Mouse (Mus musculus) hindbrain, embryonic 15.5 days (tissue): ENCODE measurements around the gene Apom. TPM values are rescaled to one million over a fixed set of nuclear protein-coding genes. Genes with fewer than 3 reads are reported as not detected.
"Not testable (repeated sequence)": the region's sequence is repeated elsewhere in the genome, so short reads cannot be mapped to it uniquely, and the experiment has no call there.

Source experiments
- ATAC-seq: fragments of 200-750 bp; cut with Nextera tagmentation; 2 replicates; pipeline ENCODE4 v1.8.0; 2017; ENCODE audit warnings: low read depth, moderate number of reproducible peaks, moderate TSS enrichment; ENCODE audit not compliant: low FRiP score
- H3K27ac ChIP-seq: fragments of 300-500 bp; sonication (generic); replicated peaks from 2 replicates; pipeline ENCODE4 v1.5.1; 2015; ENCODE audit warnings: mild to moderate bottlenecking, inconsistent platforms
- H3K27me3 ChIP-seq: fragments of 300-500 bp; sonication (generic); 2 replicates; pipeline ENCODE4 v1.6.1; 2015; ENCODE audit warnings: control low read depth, inconsistent platforms
- H3K36me3 ChIP-seq: fragments of 300-500 bp; sonication (generic); 2 replicates; pipeline ENCODE4 v1.6.1; 2015; ENCODE audit warnings: control low read depth, inconsistent platforms
- H3K4me1 ChIP-seq: fragments of 300-500 bp; sonication (generic); replicated peaks from 2 replicates; pipeline ENCODE4 v1.6.1; 2015; ENCODE audit warnings: control low read depth, inconsistent platforms
- H3K4me2 ChIP-seq: fragments of 300-500 bp; sonication (generic); 2 replicates; pipeline ENCODE4 v1.6.1; 2015; ENCODE audit warnings: moderate library complexity, mild to moderate bottlenecking, inconsistent platforms
- H3K4me3 ChIP-seq: fragments of 300-500 bp; sonication (generic); 2 replicates; pipeline ENCODE4 v1.5.1; 2015; ENCODE audit warnings: mild to moderate bottlenecking, inconsistent platforms
- H3K9ac ChIP-seq: fragments of 300-500 bp; sonication (generic); 2 replicates; pipeline ENCODE4 v1.6.1; 2015; ENCODE audit warnings: inconsistent platforms
- H3K9me3 ChIP-seq: fragments of 300-500 bp; sonication (generic); 2 replicates; pipeline ENCODE4 v1.6.1; 2016; ENCODE audit warnings: control low read depth, inconsistent platforms
- WGBS: fragments of 180-500 bp; shearing (Covaris S2); methylation state at CpG from one replicate; pipeline ENCODE4 v1.1.7; 2015; 5-methylcytosine and 5-hydroxymethylcytosine counted together
- polyA plus RNA-seq: library from polyadenylated mRNA; unstranded; fragments of >200 nt; fragmentation: Nextera tagmentation; extraction: Ambion mirVana; gene quantifications from 2 replicates; pipeline ENCODE4 v1.2.1, GENCODE M21; 2015

The Apom gene
- polyA plus RNA-seq, 1 experiment from 2014 or later, result 0.79 TPM

DNA sequence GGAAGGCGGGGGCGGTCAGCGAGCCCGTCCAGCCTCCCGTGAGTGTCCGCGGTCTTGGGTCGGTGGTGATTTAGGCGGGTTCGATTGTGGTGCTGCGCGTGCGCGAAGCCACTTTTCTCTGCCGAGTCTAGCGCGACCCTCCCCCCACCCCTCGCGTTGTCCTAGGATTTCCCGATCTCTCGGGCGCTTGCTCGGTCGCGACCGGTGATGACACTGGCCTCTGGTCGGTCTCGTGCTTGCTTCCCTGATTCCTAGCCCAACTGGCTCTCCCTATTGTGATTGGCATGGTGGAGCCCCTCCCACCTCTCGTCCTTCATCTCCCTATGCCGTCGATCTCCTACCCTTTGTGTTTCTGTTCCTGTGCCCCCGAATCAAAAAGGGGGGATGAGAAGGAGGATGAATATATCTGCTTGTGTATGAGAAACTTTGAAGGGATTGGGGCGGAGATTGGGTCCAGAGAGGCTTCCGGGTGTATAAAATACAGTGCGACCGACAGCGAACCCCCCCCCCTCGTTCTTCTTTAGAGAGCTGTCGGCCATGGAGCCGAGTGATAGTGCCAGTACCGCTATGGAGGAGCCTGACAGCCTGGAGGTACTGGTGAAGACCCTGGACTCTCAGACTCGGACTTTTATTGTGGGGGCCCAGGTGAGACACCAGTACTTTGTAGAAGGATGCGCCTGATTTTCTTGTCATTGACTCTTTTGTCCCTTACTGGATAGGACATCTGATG lies 3.9 kb upstream of the Apom start:
- peak overlapping the region; percentile 91 for H3K4me2 ChIP-seq
- peak; percentile 78 for ATAC-seq
- no peaks in the 10 kb centered on the region for H3K27me3 ChIP-seq
- WGBS, result under 1% methylated on average over 43 of the region's 43 CpGs
- H3K4me3 ChIP-seq, result peak overlapping the region; percentile 88
- peaks cover 24% of the 10 kb centered on the region for H3K36me3 ChIP-seq
- peaks cover 29% of the 10 kb centered on the region for H3K4me1 ChIP-seq
- peak overlapping the region; percentile 82 for H3K9ac ChIP-seq
- H3K27ac ChIP-seq, result peak overlapping the region; percentile 99
- H3K9me3 ChIP-seq, result no peaks in the 10 kb centered on the region

DNA sequence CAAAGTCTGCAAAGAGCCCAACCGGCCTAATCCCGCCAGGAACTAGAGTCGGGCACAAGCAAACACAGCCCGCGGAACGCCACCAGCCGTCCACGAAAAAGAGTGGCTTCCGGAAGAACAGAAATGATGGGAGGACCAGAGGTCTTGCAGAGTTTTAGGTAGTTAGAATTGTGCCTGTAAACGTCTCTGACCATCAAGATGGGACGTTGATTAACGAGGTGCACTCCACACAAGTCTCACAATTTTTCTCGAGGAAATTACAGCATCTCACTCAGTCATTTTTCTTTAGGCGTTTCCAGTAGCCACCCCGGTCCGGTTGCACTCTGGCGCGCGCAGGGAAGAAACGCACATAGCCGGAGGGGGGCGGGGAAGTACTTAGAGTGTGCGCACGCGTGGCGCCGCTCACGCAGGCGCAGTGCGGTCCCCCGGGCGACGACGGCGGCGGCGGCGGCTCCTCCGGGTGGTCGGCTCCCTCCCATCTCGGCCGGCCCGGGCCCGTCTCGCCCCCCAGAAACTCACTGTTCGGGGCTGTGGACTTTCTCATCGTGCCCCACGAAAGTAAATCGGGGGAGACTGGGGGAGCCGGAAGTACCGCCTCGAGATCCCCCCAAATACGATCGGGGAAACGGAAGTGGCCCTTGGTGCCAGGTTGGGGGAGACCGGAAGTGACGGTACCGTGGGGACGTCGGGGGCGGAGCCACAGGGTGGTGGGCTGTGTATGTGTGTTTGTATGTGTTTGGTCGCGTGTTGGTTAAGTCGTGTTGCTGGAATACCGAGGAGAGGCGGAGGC lies 3.1 kb upstream of the Apom start, which contains the start of gene Bag6:
TSS of gene Bag6 (plus strand) at position 378 of the 790 bp plus-strand sequence.
- no peaks in the 10 kb centered on the region for H3K27me3 ChIP-seq
- H3K9ac ChIP-seq, result peak within 1 kb of the TSS; percentile 82
- peaks cover 16% of the 10 kb centered on the region for H3K36me3 ChIP-seq
- under 1% methylated on average over 65 of the region's 66 CpGs for WGBS
- H3K4me1 ChIP-seq, result peaks cover 29% of the 10 kb centered on the region
- peak within 1 kb of the TSS; percentile 99 for H3K27ac ChIP-seq
- H3K9me3 ChIP-seq, result no peaks in the 10 kb centered on the region
- H3K4me2 ChIP-seq, result peak within 1 kb of the TSS; percentile 91
- peak; percentile 96 for ATAC-seq
- H3K4me3 ChIP-seq, result peak within 1 kb of the TSS; percentile 88

DNA sequence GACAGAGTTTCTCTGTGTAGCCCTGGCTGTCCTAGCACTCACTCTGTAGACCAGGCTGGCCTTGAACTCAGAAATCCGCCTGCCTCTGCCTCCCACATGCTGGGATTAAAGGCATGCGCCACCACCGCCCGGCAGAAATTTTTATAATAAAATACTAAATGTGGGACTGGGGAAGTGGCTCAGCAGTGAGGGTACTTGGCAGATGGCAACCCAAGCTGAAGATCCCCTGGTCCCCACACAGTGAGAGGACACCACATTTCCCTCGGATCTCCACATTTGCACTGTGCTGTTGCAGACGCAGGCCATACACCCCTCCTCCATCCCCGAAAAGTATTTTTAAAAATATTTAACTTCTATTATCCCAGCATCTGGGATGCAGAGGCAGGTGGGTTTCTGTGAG lies 1.7 kb upstream of the Apom start:
- H3K4me3 ChIP-seq, result no peak overlapping the region
- no peak overlapping the region for H3K9ac ChIP-seq
- H3K4me2 ChIP-seq, result no peak overlapping the region
- no peaks in the 10 kb centered on the region for H3K9me3 ChIP-seq
- no peak for ATAC-seq
- peaks cover 29% of the 10 kb centered on the region for H3K4me1 ChIP-seq
- no peaks in the 10 kb centered on the region for H3K27me3 ChIP-seq
- peaks cover 6% of the 10 kb centered on the region; the same call in 1 of the 2 replicates for H3K36me3 ChIP-seq
- H3K27ac ChIP-seq, result no peak overlapping the region
- 90% methylated on average over 7 of the region's 7 CpGs for WGBS

DNA sequence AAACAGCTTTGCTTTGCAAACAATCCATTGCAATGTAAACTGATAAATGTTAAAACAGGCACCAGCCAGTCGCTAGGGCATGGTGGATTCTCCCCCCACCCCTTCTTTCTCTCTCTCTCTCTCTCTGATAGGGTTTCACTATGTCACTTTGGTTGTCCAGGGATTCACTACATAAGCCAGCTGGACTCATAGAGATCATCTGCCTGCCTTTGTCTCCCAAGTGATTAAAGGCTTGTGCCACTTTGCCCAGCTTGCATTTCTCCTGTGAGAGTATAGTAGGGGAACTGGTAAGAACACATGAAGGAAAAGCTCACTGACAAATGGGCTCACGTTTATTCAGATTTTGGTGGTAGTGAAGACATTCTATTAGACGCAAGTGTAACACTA lies 317 bp upstream of the Apom start:
- whole genome bisulfite sequencing, result 82% methylated on average over 3 of the region's 3 CpGs
- Histone ChIP-seq H3K9ac (no peak overlapping the region), H3K27ac (no peak overlapping the region), H3K4me2 (no peak overlapping the region), H3K36me3 (0 out of 2 replicates have a peak, but pooled peaks cover 5% of the 10 kb centered on the region), H3K4me3 (no peak overlapping the region), H3K4me1 (peaks cover 25% of the 10 kb centered on the region), H3K27me3 (no peaks in the 10 kb centered on the region), H3K9me3 (no peaks in the 10 kb centered on the region)
- no peak for ATAC-seq

DNA sequence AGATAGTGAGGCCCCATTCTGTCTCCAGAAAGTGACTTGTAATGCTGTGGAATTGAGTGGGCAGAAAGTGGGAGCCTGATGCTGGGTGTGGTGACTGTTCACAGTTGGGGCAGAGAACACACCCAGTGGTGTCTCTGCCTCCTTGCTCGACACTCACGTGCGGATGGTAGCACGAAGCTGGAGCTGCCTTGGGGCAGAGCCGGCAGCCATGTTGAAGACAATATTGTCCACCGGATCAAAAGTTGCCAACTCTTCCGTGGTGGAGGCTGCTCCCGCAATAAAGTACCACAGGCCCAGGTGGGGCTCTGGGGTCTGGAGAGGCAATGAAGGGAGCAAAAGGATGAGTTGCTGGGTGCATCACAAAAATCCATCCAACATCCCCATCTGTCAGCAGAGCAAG lies 812 bp downstream of the Apom start:
- 90% methylated on average over 8 of the region's 8 CpGs for WGBS

DNA sequence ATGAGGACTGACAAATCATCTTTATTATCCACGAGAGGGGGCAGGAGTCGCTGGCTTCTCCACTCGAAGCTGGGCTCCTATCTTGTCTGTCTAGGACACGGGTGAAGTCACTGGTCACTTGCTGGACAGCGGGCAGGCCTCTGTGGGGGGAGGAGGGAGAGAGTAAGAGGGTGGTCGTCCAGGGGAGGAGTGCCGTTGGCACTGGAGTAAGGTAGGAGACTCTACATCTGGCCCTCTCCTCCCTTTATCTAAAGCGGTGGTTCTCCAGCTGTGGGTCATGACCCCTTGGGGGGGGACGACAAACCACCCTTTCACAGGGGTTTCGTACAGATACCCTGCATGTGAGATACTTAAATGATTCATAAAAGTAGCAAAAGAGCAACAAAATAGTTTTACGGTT lies 2.9 kb downstream of the Apom start:
- Histone ChIP-seq H3K27ac (no peak overlapping the region), H3K4me2 (no peak overlapping the region), H3K9me3 (no peaks in the 10 kb centered on the region), H3K36me3 (peaks cover 10% of the 10 kb centered on the region), H3K4me3 (no peak overlapping the region), H3K9ac (no peak overlapping the region), H3K4me1 (peaks cover 34% of the 10 kb centered on the region), H3K27me3 (no peaks in the 10 kb centered on the region)
- no peak for ATAC-seq
- 64% methylated on average over 11 of the region's 11 CpGs for WGBS

More for the DNA sequence above, 812 bp downstream of the Apom start:
- H3K27me3 ChIP-seq, result no peaks in the 10 kb centered on the region
- peaks cover 24% of the 10 kb centered on the region for H3K4me1 ChIP-seq
- H3K4me3 ChIP-seq, result no peak overlapping the region
- H3K36me3 ChIP-seq, result 0 out of 2 replicates have a peak, but pooled peaks cover 5% of the 10 kb centered on the region
- no peaks in the 10 kb centered on the region for H3K9me3 ChIP-seq
- ATAC-seq, result no peak
- H3K4me2 ChIP-seq, result no peak overlapping the region
- no peak overlapping the region for H3K9ac ChIP-seq
- H3K27ac ChIP-seq, result no peak overlapping the region

DNA sequence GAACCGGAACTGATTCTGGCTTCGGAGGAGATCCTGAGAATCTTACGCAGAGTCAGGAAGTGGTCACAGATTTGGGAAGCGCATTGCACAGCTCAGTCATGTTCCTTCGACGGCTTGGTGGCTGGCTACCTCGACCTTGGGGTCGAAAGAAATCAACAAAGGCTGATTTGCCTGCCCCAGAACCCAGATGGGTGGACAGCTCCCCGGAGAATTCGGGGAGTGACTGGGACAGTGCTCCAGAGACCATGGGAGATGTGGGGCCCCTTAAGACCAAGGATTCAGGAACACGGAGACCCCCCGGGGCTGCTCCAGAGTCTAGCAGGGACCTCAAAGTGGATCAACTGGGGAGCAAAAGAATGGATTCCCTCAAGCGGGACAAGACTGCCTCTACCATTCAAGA lies 4.8 kb downstream of the Apom start:
- H3K36me3 ChIP-seq, result peaks cover 15% of the 10 kb centered on the region
- peak overlapping the region; percentile 60 for H3K9ac ChIP-seq
- H3K27ac ChIP-seq, result peak overlapping the region; percentile 72
- H3K4me2 ChIP-seq, result peak overlapping the region; percentile 67
- no peaks in the 10 kb centered on the region for H3K9me3 ChIP-seq
- H3K27me3 ChIP-seq, result no peaks in the 10 kb centered on the region
- peak overlapping the region; percentile 54 for H3K4me3 ChIP-seq
- WGBS, result 74% methylated on average over 13 of the region's 13 CpGs
- no peak for ATAC-seq
- peaks cover 43% of the 10 kb centered on the region for H3K4me1 ChIP-seq

DNA sequence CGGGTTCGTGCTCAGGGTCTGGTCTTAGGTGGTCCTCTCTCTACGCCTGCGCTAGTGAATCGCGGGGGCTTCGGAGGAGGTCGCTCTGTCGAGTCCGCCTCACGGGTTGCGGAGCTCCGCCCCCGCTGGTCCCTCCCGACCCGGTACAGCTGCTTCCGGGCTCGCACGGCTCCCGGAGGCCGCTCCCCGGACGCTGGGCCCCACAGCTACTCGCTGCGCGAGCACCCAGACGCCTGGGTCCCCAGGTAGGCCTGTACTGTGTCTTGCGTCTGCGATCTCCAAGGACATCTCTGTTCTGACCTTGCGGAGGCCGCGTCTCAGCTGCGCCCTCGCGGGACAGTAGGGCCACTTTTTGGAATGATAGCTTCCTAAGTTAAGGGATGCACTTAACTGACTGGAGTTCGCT lies 5.6 kb downstream of the Apom start, which contains the start of gene D17H6S53E:
TSS of gene D17H6S53E (plus strand) at position 168 of the 406 bp plus-strand sequence.
- Histone ChIP-seq H3K9ac (peak within 1 kb of the TSS; percentile 60), H3K9me3 (no peaks in the 10 kb centered on the region), H3K27ac (peak within 1 kb of the TSS; percentile 72), H3K4me2 (peak within 1 kb of the TSS; percentile 67), H3K4me1 (peaks cover 44% of the 10 kb centered on the region), H3K27me3 (no peaks in the 10 kb centered on the region), H3K4me3 (peak within 1 kb of the TSS; percentile 54), H3K36me3 (peaks cover 15% of the 10 kb centered on the region)
- ATAC-seq, result peak; percentile 49
- WGBS, result under 1% methylated on average over 36 of the region's 36 CpGs

DNA sequence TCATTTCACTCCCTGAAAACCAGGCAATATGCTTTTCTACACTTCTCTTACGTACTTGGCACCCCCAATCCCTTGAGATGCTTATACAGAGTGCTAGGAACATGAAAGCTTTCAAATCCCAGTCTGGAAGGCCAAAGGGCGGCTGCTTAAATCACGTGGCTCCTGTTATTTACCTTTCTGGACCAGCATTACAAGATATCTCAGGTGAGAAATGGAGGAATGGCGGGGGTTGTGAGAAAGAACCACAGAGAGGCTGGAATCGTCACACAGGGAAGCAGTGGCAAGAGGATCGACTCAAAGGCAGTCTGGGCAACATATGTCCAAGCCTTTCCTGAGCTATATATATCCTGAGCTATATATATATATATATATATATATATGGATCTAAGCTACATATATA lies 6.3 kb downstream of the Apom start:
- peak overlapping the region; percentile 60 for H3K9ac ChIP-seq
- 40% methylated on average over 6 of the region's 6 CpGs for WGBS
- H3K9me3 ChIP-seq, result no peaks in the 10 kb centered on the region
- peak overlapping the region; percentile 54 for H3K4me3 ChIP-seq
- peak overlapping the region; percentile 67 for H3K4me2 ChIP-seq
- no peaks in the 10 kb centered on the region for H3K27me3 ChIP-seq
- H3K27ac ChIP-seq, result no peak overlapping the region
- no peak for ATAC-seq
- H3K4me1 ChIP-seq, result peaks cover 46% of the 10 kb centered on the region
- peaks cover 15% of the 10 kb centered on the region for H3K36me3 ChIP-seq

DNA sequence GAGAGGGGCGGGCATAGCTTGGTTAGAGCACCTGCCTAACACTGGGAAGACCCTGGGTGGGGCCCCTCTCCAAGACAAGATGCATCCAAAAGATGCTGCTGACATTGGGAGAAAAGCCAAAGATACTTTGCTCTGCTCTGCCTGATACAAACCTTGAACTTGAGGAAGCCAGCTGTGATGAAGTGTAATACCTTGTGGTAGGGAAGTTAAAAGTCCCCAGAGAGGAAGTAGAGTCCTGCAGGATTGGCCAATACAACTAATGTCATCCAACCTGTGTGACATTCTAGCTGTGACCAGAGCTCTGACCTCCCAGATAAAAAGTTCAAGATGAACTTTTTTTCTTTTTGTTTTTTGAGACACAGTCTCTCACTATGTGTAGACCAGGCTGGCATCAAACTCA lies 6.8 kb downstream of the Apom start:
- WGBS, result 86% methylated on average over 1 of the region's 1 CpGs
- peak overlapping the region; percentile 67; the same call in 1 of the 2 replicates for H3K4me2 ChIP-seq
- peaks cover 15% of the 10 kb centered on the region for H3K36me3 ChIP-seq
- H3K4me1 ChIP-seq, result peaks cover 51% of the 10 kb centered on the region
- H3K9ac ChIP-seq, result no peak overlapping the region
- no peak overlapping the region; the same call in 1 of the 2 replicates for H3K4me3 ChIP-seq
- no peaks in the 10 kb centered on the region for H3K9me3 ChIP-seq
- no peak overlapping the region for H3K27ac ChIP-seq
- no peak for ATAC-seq
- H3K27me3 ChIP-seq, result no peaks in the 10 kb centered on the region

DNA sequence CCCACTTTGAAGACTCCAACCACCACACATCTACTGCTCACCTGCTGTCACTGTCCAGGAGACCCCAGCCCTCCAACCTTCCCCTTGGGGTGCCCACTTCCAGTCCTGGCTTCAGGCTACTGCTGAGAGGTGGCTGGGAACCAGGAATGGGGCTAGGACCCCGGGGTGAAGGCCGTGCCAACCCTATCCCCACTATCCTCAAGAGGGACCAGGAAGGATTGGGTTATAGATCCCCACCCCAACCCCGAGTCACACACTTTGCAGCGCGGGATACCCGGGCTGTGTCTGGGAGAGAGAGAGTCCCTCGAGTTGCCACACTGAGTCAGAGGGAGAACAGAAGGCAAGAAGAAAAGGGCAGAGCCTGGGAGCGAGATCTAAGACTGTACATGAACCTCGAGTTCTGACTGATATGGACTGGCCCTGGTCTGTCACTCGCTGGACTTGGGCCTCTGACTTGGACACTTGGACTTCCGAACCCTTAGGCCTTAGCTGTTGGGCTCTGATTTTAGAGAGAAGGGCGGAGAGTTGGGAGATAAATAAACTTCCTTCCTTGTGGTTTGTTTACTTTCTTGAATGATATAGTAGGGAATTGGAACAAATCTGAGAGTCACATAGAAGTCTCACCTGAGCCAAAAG lies 7.5 kb downstream of the Apom start:
- not testable (repeated sequence) for H3K27ac ChIP-seq, H3K4me3 ChIP-seq, H3K9ac ChIP-seq, H3K4me2 ChIP-seq, H3K27me3 ChIP-seq, ATAC-seq, H3K9me3 ChIP-seq
- H3K4me1 ChIP-seq, result peaks cover 57% of the 10 kb centered on the region
- H3K36me3 ChIP-seq, result peaks cover 13% of the 10 kb centered on the region
- 91% methylated on average over 12 of the region's 12 CpGs for WGBS

DNA sequence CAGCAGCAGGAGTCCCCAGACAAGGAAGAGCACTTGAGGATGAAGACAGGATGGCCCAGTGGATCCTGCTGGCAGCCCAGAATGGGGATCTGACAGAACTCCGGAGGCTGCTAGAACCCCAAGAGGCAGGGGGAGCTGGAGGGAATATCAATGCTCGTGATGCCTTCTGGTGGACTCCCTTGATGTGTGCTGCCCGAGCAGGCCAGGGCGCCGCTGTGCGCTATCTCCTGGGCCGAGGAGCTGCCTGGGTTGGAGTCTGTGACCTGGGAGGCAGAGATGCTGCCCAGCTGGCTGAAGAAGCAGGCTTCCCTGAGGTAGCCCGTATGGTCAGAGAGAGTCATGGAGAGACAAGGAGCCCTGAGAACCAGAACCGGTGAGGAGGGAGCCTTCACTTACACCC lies 8.6 kb downstream of the Apom start:
- not testable (repeated sequence) for H3K4me2 ChIP-seq, H3K9ac ChIP-seq, H3K9me3 ChIP-seq, H3K4me3 ChIP-seq, H3K27ac ChIP-seq, H3K27me3 ChIP-seq, ATAC-seq
- H3K4me1 ChIP-seq, result peaks cover 52% of the 10 kb centered on the region
- 93% methylated on average over 9 of the region's 9 CpGs for WGBS
- H3K36me3 ChIP-seq, result peaks cover 22% of the 10 kb centered on the region
